ENCODE assay signal across 9 mouse cellular contexts in the genomic region with DNA sequence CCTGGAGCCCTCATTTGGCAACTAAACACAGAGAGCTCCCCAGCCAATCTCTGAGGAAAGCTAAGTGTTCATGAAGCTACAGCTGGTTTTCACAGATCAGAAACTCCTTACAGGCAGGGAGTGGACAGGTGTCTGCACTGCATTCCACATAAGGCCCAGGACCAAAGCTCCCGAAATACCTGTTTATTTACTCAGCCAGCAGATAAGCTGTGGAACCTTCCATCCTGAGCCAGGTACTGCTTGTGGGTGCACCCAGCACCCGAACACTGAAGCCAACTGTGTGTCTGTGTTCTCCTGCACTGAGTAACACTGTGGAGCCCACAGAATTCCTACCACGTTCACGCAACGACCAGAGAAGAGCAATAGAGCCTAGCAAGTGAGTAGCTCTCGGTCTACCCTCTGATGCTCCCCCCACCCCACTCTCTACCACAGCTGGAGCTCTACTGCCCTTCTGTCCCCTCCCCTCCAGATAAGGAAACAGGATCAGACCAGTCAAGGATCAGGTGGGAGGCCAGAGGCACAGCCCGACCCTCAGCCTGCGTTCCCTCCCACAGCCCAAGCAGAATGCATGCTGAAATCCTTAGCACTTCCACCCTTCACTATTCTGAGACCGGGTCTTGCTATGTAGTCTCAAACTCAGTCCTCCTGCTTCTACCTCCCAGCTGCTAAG. TPM values are rescaled to one million over a fixed set of nuclear protein-coding genes. Genes with fewer than 3 reads are reported as not detected.
DNase-seq lines count a peak whose midpoint lies in the region; ATAC-seq and TF ChIP-seq lines count a peak whose summit lies in the region.
"Had no signal": no experiment of that assay in that cellular context is flagged by ENCODE, and none has a peak within 500 bp of the region (broad histone marks: within the 10 kb centered on the region; RNA-seq: fewer than 3 reads in every experiment).

No protein-coding gene starts in this region.

- H3K27ac ChIP-seq in heart, embryonic 16.5 days (ENCODE audit: low read length): peak overlapping the region; percentile 86
- H3K27ac ChIP-seq in forebrain, embryonic 13.5 days: peak overlapping the region; percentile 84
- H3K27ac ChIP-seq in liver, embryonic 12.5 days: peak overlapping the region; percentile 88
- H3K27ac ChIP-seq: neural tube, embryonic 12.5 days had no signal

- H3K4me1 ChIP-seq in heart, embryonic 16.5 days (ENCODE audit: control insufficient read depth, insufficient read depth, low read length): peaks cover 67% of the 10 kb centered on the region
- H3K4me1 ChIP-seq in G1E (ENCODE audit: insufficient read depth, low read depth, low read length): peaks cover 61% of the 10 kb centered on the region
- H3K4me1 ChIP-seq in forebrain, embryonic 13.5 days: peaks cover 63% of the 10 kb centered on the region
- peaks cover 73% of the 10 kb centered on the region for H3K4me1 ChIP-seq in liver, embryonic 12.5 days

- peak overlapping the region; percentile 13; the same call in 1 of the 2 replicates for H3K4me2 ChIP-seq in heart, embryonic 16.5 days (ENCODE audit: low read depth, low read length)
- H3K4me2 ChIP-seq in forebrain, embryonic 13.5 days: peak overlapping the region; percentile 14; the same call in 1 of the 2 replicates
- peak overlapping the region; percentile 21 for H3K4me2 ChIP-seq in liver, embryonic 12.5 days
- H3K4me2 ChIP-seq: neural tube, embryonic 12.5 days had no signal

- H3K9ac ChIP-seq in heart, embryonic 16.5 days (ENCODE audit: low read length): peak overlapping the region; percentile 59
- peak overlapping the region; percentile 34; the same call in 1 of the 2 replicates for H3K9ac ChIP-seq in forebrain, embryonic 13.5 days
- peak overlapping the region; percentile 22; the same call in 1 of the 2 replicates for H3K9ac ChIP-seq in liver, embryonic 12.5 days
- H3K9ac ChIP-seq: neural tube, embryonic 12.5 days had no signal

- 33% methylated on average over 9 of the region's 9 CpGs for WGBS in heart, embryonic 16.5 days
- 76% methylated on average over 9 of the region's 9 CpGs for WGBS in forebrain, embryonic 13.5 days
- WGBS in liver, embryonic 12.5 days (ENCODE audit: insufficient replicate concordance): 38% methylated on average over 9 of the region's 9 CpGs

- TF ChIP-seq CTCF in G1E (IDR thresholded peaks at IDR 0.05; ENCODE audit: low read depth, low read length): no peak

- peaks cover 2% of the 10 kb centered on the region; the same call in 1 of the 2 replicates for H3K36me3 ChIP-seq in heart, embryonic 16.5 days (ENCODE audit: control insufficient read depth, insufficient read depth)
- H3K36me3 ChIP-seq in G1E (replicated peaks): no peaks in the 10 kb centered on the region
- H3K36me3 ChIP-seq in forebrain, embryonic 13.5 days (ENCODE audit: poor library complexity, severe bottlenecking): no peaks in the 10 kb centered on the region
- H3K36me3 ChIP-seq in liver, embryonic 12.5 days: peaks cover 9% of the 10 kb centered on the region
- H3K36me3 ChIP-seq: neural tube, embryonic 12.5 days had no signal

- ATAC-seq in heart, embryonic 16.5 days (replicated peaks; ENCODE audit: extremely low read depth, insufficient read depth, low FRiP score): peak; percentile 29; the same call in 1 of the 2 replicates
- no peak for ATAC-seq in G1E (ENCODE audit: extremely low read depth, insufficient number of reproducible peaks, low FRiP score, poor library complexity, severe bottlenecking)
- ATAC-seq in forebrain, embryonic 13.5 days: peak; percentile 23
- peak; percentile 45 for ATAC-seq in liver, embryonic 12.5 days

- intact Hi-C loops in heart, postnatal 14 days (cut with DNase I): loop anchor here (5.0 kb wide), 1 partner anchor 33 kb away; no protein-coding TSS in a partner anchor

- H3K4me3 ChIP-seq in heart, embryonic 16.5 days (ENCODE audit: low read length): no peak overlapping the region
- H3K4me3 ChIP-seq in G1E (ENCODE audit: low read depth, low read length): peak overlapping the region; percentile 38; the same call in 1 of the 2 replicates
- no peak overlapping the region for H3K4me3 ChIP-seq in forebrain, embryonic 13.5 days
- no peak overlapping the region for H3K4me3 ChIP-seq in liver, embryonic 12.5 days
- H3K4me3 ChIP-seq: neural tube, embryonic 12.5 days had no signal

- no peak for DNase-seq in heart, postnatal 14 days
- no peak for DNase-seq in G1E (ENCODE audit: low spot score)
- no peak for DNase-seq in cerebellum, postnatal 36 days
- DNase-seq in thymus, postnatal 14 days: no peak
- no peak for DNase-seq in kidney, adult 9 months

- no peaks in the 10 kb centered on the region for H3K9me3 ChIP-seq in heart, embryonic 16.5 days (replicated peaks; ENCODE audit: control insufficient read depth, low read length)
- H3K9me3 ChIP-seq in G1E (replicated peaks): no peaks in the 10 kb centered on the region
- no peaks in the 10 kb centered on the region for H3K9me3 ChIP-seq in forebrain, embryonic 13.5 days (replicated peaks)
- H3K9me3 ChIP-seq in liver, embryonic 12.5 days (replicated peaks): no peaks in the 10 kb centered on the region
- H3K9me3 ChIP-seq: neural tube, embryonic 12.5 days had no signal

- no peaks in the 10 kb centered on the region for H3K27me3 ChIP-seq in heart, embryonic 16.5 days (ENCODE audit: control insufficient read depth, insufficient read depth, low read length)
- no peaks in the 10 kb centered on the region; the same call in 1 of the 2 replicates for H3K27me3 ChIP-seq in G1E (ENCODE audit: insufficient read depth, low read length)
- no peaks in the 10 kb centered on the region for H3K27me3 ChIP-seq in forebrain, embryonic 13.5 days
- no peaks in the 10 kb centered on the region for H3K27me3 ChIP-seq in liver, embryonic 12.5 days (replicated peaks)
- H3K27me3 ChIP-seq: neural tube, embryonic 12.5 days had no signal

RNA-seq across cellular contexts. Expression of gene Gab1, which starts 9.6 kb away (rescaled TPM):
- polyA plus RNA-seq in heart, embryonic 16.5 days (2015; fragmentation: Nextera tagmentation; extraction: Ambion mirVana): 30.4 and 32.3 TPM in 2 replicates
- total RNA-seq in heart, postnatal 14 days (2021): 10 to 100 TPM; 35.5 to 40.0 TPM
- 20.8 and 28.2 TPM in 2 replicates for total RNA-seq in G1E (2014; fragmentation: Nextera tagmentation)
- 3.9 and 4.4 TPM in 2 replicates for total RNA-seq in G1E (2017)
- polyA plus RNA-seq in G1E (2012): 2.7 and 3.0 TPM in 2 replicates
- polyA plus RNA-seq in forebrain, embryonic 13.5 days (2015; fragmentation: Nextera tagmentation; extraction: Ambion mirVana): 10.8 TPM in 2 replicates
- 13.1 and 14.6 TPM in 2 replicates for polyA plus RNA-seq in liver, embryonic 12.5 days (2016; fragmentation: Nextera tagmentation; extraction: Ambion mirVana)
